Mouse (Mus musculus) heart, postnatal 10 days (tissue): ENCODE measurements around the gene Tmod1. TPM values are rescaled to one million over a fixed set of nuclear protein-coding genes. Genes with fewer than 3 reads are reported as not detected.
A peak's percentile ranks its signal among the peaks of the same experiment; 100 is the strongest.

Source experiments
- DNase-seq, 2 experiments: peaks; one replicate each; pipeline ENCODE4 v3.0.0; 2021
- intact Hi-C: fragments of 180-260 bp; cut with DNase I; formaldehyde crosslinking; loops from one replicate; pipeline ENCODE4 v1.15.1; 2025
- total RNA-seq, 2 experiments: library from RNA; stranded (reverse); gene quantifications; 2 replicates each; pipeline ENCODE4 v1.2.3; 2021

Gene Tmod1
- total RNA-seq, 2 experiments from 2014 or later: 263 to 279 TPM

DNA sequence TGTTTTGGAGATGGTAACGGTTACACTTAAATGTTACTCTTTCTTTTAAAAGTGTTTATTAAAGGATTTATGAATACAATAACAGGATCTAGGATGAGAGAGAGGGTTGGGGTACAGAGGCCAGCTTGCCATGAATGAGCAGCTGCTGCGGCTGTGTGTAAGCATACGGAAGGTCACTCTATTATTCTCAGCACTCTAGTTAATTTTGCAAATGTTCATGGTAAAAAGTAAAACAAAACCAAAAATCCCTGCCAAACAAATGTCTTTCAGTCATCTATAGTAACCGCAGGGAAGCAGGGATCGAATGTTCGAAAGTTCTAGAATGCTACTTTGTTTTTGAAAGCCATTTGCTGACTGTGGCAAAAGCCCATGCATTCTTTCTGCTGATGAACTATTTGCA is 84.6 kb downstream of the Tmod1 start:
- DNase-seq: no peak
- intact Hi-C loops: no loop called here

DNA sequence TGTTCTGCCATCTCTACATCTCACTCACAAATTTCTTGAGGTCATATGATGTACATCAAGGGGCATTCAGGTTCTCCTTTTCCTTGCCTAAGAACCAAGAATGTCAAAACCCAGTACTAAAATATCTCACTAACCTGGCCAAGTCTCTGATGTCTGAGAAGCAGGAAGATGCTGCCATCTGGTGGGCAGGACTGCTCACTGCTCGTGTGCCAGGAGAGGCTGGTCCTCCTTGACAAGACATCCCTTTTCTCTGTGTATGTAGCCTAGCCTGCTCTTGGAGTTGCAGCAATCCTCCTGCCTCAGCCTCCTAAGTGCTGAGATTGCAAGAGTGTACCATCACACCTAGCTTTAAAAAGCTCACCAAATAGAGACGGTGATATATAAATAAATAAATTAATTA is 87.8 kb downstream of the Tmod1 start:
- intact Hi-C loops: loop anchor here (1.0 kb wide), 2 partner anchors 154 to 185 kb away; no protein-coding TSS in a partner anchor
- DNase-seq: peak; percentile 73 to 86

DNA sequence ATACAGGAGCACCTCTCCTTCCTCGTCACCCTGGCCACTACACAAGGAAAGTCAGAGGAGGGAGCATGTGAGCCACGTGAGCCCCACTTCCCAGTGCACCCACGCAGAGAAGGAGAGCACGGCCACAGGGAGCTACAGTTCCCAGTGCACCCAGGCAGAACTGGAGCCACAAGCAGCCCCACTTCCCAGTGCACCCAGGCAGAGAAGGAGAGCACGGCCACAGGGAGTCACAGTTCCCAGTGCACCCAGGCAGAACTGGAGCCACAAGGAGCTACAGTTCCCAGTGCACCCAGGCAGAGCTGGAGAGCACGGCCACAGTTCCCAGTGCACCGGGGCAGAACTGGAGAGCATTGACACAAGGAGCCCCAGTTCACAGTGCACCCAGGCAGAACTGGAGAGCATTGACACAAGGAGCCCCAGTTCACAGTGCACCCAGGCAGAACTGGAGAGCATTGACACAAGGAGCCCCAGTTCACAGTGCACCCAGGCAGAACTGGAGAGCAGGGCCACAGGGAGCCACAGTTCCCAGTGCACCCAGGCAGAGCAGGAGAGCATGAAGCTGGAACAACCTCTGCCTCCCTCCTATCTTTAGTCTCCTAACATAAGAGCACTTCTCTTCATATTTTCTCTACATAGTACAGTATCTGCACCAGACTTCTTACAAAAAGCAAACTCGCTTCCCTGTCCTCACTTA is 90.7 kb downstream of the Tmod1 start:
- intact Hi-C loops: no loop called here
- no peak for DNase-seq

DNA sequence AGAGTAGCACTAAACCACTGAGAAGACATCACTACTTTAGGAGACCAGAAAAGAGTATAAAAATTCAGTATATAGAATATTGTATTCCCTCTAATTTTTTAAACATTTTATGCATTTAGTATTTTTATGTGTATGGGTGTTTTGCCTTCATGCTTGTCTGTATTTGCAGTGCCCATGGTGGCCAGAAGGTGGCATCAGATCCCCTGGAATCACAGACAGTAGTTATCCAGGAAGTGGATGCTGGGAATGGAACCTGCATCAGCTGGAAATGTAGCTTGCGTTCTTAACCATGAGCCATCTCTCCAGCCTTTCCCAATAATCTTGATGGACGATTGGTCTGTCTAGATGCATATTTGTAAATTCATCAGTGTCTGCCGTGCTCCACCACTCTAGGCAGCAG is 91.5 kb downstream of the Tmod1 start:
- intact Hi-C loops: no loop called here
- DNase-seq: peak; percentile 48 to 69

DNA sequence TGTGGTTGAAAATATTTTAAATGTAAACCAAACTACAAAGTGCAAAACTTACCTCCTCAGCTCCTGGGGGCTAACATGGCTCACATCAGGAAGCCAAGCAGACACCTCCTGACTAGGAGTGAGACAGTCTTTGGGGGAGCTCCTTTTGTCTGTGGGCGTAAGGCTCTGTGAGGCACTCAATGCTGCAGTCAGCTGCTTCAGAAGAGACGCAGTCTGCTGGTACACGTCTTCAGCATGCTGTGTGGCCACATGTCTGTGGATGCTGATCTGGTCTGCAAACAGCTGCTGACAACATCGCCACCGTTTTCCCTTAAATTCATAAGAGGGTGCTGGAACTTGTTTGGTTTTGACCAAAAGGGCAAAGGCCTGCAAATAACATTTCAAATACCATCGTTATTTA is 93.1 kb downstream of the Tmod1 start:
- DNase-seq: no peak
- intact Hi-C loops: no loop called here

DNA sequence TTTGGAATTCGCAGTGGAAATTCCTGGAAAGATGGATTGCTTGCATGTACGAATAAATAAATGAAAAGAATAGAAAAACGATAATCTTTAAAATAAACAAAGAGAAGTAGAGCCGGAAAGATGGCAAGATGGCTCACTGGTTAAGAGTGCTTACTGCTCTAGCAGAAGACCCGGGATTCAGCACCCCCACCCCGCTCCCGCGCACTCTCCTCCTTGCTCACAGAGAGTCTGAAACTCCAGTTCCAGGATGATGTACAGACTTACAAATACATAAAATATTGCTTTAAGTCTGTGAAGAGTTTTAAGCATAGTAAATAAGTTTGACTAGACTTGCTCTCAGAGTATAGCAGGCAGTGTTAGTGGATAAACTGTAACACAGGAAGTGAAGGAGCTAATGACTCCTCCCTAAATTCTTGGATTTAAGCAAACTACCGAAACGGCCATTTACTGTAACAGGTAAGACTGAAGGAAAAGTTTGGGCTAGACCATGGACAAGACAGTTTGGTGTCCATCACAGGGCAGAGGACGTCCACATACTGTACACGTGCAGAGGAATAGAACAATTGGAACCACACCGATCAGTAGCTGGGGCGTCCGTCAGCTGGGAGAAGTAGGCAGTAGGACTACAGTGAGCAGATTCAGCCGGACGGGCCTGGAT is 99.0 kb downstream of the Tmod1 start:
- peak in 1 of 2 experiments; percentile 36 for DNase-seq
- intact Hi-C loops: loop anchor here (5.0 kb wide), 1 partner anchor 1120 kb away; the partner anchor contains the start of gene Polr1e

DNA sequence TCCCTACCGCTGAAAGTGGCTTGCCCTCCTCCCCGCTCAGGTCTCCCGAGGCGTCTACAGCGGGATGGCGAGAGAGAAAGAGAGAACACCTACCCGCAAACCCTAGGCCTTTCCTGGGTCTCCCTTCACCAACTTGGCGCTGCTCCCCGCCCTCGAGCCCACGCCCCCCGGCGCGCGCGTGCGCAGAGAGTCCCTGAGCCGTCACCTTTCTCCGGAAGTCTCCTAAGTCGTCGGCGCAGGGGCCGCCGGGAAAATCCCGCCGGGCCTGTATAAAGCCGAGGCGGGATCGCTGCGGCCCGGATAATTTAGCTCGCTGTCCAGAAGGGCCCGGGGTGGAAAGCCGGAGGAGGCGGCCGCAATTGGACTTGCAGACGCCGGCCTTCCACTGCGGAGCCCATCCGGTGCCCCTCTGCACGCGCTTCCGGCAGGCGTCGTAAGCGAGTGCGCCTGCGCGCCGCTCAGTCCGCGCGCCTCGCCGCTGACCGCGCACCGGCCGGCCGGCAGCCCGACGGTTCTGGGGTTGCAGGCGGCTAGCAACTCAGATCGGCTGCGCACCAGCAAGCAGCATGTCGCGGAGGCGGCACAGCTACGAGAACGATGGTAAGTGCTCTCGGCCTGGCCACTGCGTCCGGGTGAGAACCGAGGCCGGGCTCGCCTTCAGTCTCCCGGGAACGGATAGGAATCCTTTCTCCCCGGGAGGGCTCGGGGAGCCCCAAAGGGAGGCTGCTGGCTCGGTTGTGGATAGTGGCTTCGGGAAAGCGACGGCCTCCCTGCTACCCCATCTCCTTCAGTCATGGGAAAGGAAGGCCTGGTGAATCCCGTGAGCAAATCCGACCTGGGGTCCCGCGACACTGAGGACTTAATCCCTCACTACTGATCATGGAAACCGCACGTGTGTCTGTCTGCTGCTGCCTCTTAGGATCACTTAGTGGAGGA is 99.8 kb downstream of the Tmod1 start, which contains the start of the genes Ncbp1 and Tstd2:
Gene Ncbp1 (plus strand): TSS at position 327 of the 936 bp plus-strand sequence.
Gene Tstd2 (minus strand): TSS at position 408 of the 936 bp plus-strand sequence.
- intact Hi-C loops: loop anchor here (5.0 kb wide), 1 partner anchor 1121 kb away; the partner anchor contains the start of gene Polr1e
- DNase-seq: peak; percentile 95 to 96

DNA sequence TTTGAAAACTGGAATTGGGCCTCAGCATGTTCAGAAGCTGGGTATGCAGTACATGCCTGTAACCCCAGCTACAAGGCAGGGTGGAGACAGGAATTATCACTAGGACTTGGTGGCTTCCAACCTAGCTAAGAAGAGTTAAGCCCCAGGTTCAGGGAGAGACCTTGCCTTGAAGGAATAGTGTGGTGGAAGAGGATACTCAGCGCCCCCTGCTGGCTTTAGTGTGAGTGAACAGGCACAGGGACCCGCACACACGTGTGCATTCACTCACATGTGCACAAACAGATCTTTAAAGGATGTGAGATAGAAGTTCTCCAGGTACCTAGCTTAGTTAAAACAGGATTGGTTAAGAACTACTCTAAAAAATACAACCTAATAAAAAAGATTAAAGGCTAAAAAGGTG is 105.6 kb downstream of the Tmod1 start:
- DNase-seq: no peak

DNA sequence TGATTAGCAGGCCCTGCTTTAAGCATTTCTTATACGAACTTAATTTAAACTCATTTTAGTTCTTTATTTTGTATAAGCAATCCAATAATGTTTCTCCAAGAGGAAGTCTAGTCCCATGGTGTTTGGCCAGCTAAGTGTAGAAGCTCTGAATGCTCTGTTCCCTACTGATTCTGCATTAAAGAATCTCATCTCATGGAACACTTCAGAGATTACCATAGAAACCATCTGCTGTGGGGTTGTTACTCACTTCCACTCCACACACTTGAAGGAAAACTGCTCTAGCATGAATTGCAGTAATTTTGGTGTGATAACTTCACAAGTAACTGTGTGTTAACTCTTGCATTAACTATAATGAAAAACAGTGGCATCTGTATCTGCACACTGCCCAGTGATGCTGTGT is 108.1 kb downstream of the Tmod1 start:
- DNase-seq: no peak
- intact Hi-C loops: no loop called here

More for the DNA sequence above, 105.6 kb downstream of the Tmod1 start:
- intact Hi-C loops: no loop called here

DNA sequence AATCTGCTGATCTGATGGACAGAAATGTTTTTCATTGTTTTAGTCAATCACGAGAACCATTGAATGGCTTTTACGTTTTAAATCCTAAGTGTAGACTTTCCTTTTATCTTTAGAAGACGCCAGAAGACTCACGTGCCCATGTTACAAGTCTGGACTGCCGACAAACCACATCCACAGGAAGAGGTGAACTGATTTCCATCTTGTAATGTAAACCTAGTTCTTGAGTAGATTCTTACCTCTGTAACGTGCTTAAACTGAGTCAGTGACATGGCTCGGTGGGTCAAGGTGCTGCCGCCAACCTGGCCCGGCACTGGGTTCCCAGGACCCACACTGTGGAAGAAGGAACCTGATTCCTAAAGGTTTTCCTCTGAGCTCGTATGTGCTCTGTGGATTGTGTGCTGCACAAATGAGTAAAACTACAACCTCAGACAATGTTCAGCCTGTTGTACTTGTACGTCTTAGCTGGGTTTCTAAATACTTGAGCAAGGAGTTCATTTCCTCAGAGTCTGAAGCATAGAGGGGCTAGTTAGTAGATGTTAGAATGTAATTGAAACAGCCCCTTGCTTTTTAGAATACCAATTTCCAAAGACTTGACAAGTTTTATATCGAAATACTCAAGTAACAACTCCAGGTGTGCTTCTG is 113.3 kb downstream of the Tmod1 start:
- intact Hi-C loops: no loop called here
- DNase-seq: no peak

DNA sequence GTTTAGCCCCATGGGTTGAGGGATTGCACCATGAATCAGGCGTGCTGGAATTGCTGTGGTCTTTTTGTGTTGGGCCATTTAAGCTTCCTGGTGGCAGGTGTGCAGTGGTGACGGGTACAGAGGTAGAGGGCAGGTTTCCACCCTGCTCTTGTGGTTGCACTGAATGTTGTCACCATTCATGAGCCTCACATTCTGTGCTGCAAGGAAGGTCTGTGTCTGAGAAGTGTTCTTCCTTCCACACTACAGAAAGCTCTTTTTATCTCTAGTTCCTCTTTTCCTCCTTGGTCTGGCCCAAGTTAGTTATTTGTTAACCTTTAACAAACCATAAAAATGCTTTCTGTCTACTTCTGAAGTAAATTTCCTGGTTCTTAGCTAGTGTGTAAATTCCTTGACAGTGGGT is 125.3 kb downstream of the Tmod1 start:
- DNase-seq: no peak
- intact Hi-C loops: no loop called here

Other genes starting within 250 kb of the Tmod1 start
- 10 to 100 TPM; 44.4 to 45.5 TPM for gene Aldh1b1, start 239.9 kb upstream of the Tmod1 start, total RNA-seq
- 1 to 10 TPM; 2.6 to 3.8 TPM for gene Igfbpl1, start 212.0 kb upstream of the Tmod1 start, total RNA-seq
- not detected for gene Stra6l, start 190.3 kb upstream of the Tmod1 start, total RNA-seq
- gene Ccdc180, start 148.6 kb upstream of the Tmod1 start, total RNA-seq: not detected
- gene Tdrd7, start 73.6 kb upstream of the Tmod1 start, total RNA-seq: 10 to 100 TPM; 16.9 to 18.5 TPM
- gene Ncbp1, start 99.7 kb downstream of the Tmod1 start, total RNA-seq: 10 to 100 TPM; 28.3 to 30.2 TPM
- 10 to 100 TPM; 16.3 to 20.7 TPM for gene Tstd2, start 99.8 kb downstream of the Tmod1 start, total RNA-seq
- gene Xpa, start 157.4 kb downstream of the Tmod1 start, total RNA-seq: 10 to 100 TPM; 10.2 to 14.2 TPM